Mouse (Mus musculus) brain, embryonic 14.5 days (tissue): Measurements from ENCODE around the gene Apoa5.

ENCODE experiments used
- CTCF ChIP-seq: fragments of 200-500 bp; IDR thresholded peaks from 2 replicates; pipeline ENCODE4 v1.5.1; 2012; ENCODE audit warnings: inconsistent platforms, mild to moderate bottlenecking, moderate library complexity, borderline replicate concordance; ENCODE audit not compliant: insufficient read depth, insufficient read length; ENCODE audit errors: extremely low read depth
- POLR2A ChIP-seq: fragments of 200-500 bp; IDR thresholded peaks from 2 replicates; pipeline ENCODE4 v1.6.1; 2012; ENCODE audit warnings: mild to moderate bottlenecking, inconsistent platforms, borderline replicate concordance; ENCODE audit not compliant: poor library complexity, insufficient read depth, insufficient read length, severe bottlenecking; ENCODE audit errors: extremely low read depth

DNA sequence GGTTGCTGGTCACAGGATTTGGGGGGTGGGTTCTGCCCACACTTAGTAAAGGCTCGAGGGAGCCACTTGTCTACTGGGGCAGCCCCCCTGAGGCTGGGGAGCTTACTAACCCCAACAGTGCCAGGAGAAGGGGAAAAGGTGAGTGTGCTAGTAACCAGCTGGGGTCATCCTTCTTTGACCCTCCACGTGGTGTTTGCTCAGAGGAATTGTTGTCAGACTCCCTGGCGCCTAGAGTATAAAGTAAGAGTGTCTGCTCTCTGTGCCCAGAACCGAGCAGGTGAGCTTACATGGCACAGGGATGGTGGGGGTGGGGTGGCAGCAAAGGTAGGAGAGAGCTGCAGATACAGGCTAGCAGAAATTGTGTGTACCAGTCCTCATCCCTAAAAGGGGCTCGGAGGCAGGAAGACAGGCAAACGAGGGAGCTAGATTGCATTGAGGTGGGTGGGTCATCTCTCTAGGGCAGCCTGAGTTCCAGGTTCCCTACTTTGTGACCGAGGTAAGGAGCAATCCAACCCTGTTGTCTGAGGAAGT, at the start of gene Apoa5:
- TF ChIP-seq CTCF: no peak
- no peak for TF ChIP-seq POLR2A
